28 mouse cellular contexts compared by ENCODE assay signal in the genomic region with DNA sequence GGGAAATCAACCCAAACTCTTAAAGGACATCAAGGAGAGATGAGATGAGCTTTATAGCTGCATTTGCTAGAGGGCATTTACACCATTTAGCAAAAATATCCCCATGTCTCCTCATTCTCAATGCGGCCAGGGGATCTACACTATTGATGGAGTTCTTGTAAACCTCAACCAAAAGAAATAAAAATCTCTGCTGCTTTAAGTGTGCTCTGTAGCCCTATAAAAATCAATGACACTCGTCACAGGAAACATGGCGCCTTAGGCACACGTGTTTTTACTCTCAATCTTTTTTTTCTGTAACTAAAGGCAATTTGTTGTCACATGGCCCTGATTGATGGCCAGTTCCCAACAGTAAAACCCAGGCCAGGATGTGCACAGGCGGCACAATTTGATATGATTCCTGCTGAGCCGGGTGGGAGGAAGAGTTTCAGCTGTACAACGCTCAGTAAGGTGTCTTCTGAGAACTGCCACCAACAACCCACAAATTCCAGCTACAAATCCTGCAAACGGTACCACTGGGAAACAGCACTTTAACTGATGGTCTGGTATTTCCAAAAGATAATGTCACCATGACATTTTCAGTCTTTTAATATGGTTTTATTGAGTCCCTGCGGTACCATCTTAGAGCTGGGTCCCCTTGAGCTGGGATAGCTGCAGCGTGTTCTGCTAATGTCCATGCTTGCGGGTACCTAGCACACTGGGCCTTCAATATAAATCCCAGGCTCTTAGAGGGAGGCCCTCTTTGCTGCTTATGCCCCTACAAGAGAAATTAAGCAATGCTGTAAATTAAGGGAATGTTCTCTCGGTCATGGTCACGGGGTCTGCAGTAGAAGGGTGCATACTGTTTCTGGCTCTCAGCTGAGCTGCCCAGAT.
A peak's percentile ranks its signal among the peaks of the same experiment; 100 is the strongest.
DNase-seq lines count a peak whose midpoint lies in the region; ATAC-seq lines count a peak whose summit lies in the region.
"Had no signal": no experiment of that assay in that cellular context is flagged by ENCODE, and none has a peak within 500 bp of the region (broad histone marks: within the 10 kb centered on the region; RNA-seq: fewer than 3 reads in every experiment).

No protein-coding gene starts in this region.

- WGBS in midbrain, embryonic 14.5 days: 89% methylated on average over 13 of the region's 13 CpGs
- 91% methylated on average over 13 of the region's 13 CpGs for WGBS in midbrain, embryonic 11.5 days
- 70% methylated on average over 13 of the region's 13 CpGs for WGBS in neural tube, embryonic 12.5 days

- H3K27me3 ChIP-seq in midbrain, embryonic 14.5 days (ENCODE audit: control insufficient read depth, insufficient read depth, low read length): no peaks in the 10 kb centered on the region
- H3K27me3 ChIP-seq in midbrain, embryonic 11.5 days (ENCODE audit: control insufficient read depth, insufficient read depth, low read length): no peaks in the 10 kb centered on the region
- no peaks in the 10 kb centered on the region for H3K27me3 ChIP-seq in neural tube, embryonic 12.5 days (replicated peaks)
- H3K27me3 ChIP-seq: hindbrain, embryonic 13.5 days; kidney, embryonic 15.5 days had no signal

- H3K9ac ChIP-seq in midbrain, embryonic 14.5 days (replicated peaks; ENCODE audit: low read length): no peak overlapping the region
- H3K9ac ChIP-seq in midbrain, embryonic 11.5 days (ENCODE audit: low read length): no peak overlapping the region
- H3K9ac ChIP-seq in neural tube, embryonic 12.5 days: no peak overlapping the region
- H3K9ac ChIP-seq: hindbrain, embryonic 13.5 days; kidney, embryonic 15.5 days; liver, embryonic 14.5 days had no signal

- H3K9me3 ChIP-seq in midbrain, embryonic 14.5 days (ENCODE audit: control insufficient read depth, low read length): no peaks in the 10 kb centered on the region
- no peaks in the 10 kb centered on the region for H3K9me3 ChIP-seq in midbrain, embryonic 11.5 days (ENCODE audit: control insufficient read depth, low read length)
- H3K9me3 ChIP-seq in neural tube, embryonic 12.5 days: no peaks in the 10 kb centered on the region
- H3K9me3 ChIP-seq: hindbrain, embryonic 13.5 days; kidney, embryonic 15.5 days had no signal

- H3K27ac ChIP-seq in midbrain, embryonic 14.5 days (replicated peaks; ENCODE audit: low read depth, low read length): no peak overlapping the region
- no peak overlapping the region for H3K27ac ChIP-seq in midbrain, embryonic 11.5 days (ENCODE audit: low read depth, low read length)
- H3K27ac ChIP-seq in neural tube, embryonic 12.5 days: no peak overlapping the region
- H3K27ac ChIP-seq: hindbrain, embryonic 13.5 days; kidney, embryonic 15.5 days; layer of hippocampus, adult 2 months; liver, embryonic 14.5 days; macrophage had no signal

- H3K36me3 ChIP-seq in midbrain, embryonic 14.5 days (ENCODE audit: control insufficient read depth, insufficient read depth, low read length): no peaks in the 10 kb centered on the region
- H3K36me3 ChIP-seq in midbrain, embryonic 11.5 days (ENCODE audit: control insufficient read depth, insufficient read depth, low read length): no peaks in the 10 kb centered on the region
- H3K36me3 ChIP-seq in neural tube, embryonic 12.5 days: no peaks in the 10 kb centered on the region
- H3K36me3 ChIP-seq: hindbrain, embryonic 13.5 days; kidney, embryonic 15.5 days had no signal

- ATAC-seq in midbrain, embryonic 14.5 days (ENCODE audit: low FRiP score, low TSS enrichment): no peak
- no peak for ATAC-seq in midbrain, embryonic 11.5 days (ENCODE audit: low FRiP score)
- peak; percentile 53; the same call in 1 of the 2 replicates for ATAC-seq in neural tube, embryonic 12.5 days (ENCODE audit: low FRiP score, low read depth)
- no peak for ATAC-seq in granulocyte monocyte progenitor cell, adult 5-6 weeks (replicated peaks; ENCODE audit: poor library complexity, severe bottlenecking)
- ATAC-seq: forebrain, embryonic 16.5 days; inflammation-experienced regulatory T-cells, adult 6 months had no signal

- H3K4me2 ChIP-seq in midbrain, embryonic 14.5 days (ENCODE audit: low read length): no peak overlapping the region
- H3K4me2 ChIP-seq in midbrain, embryonic 11.5 days: no peak overlapping the region
- H3K4me2 ChIP-seq in neural tube, embryonic 12.5 days (replicated peaks): no peak overlapping the region
- H3K4me2 ChIP-seq: heart, embryonic 11.5 days; hindbrain, embryonic 13.5 days; kidney, embryonic 15.5 days had no signal

- DNase-seq in midbrain, embryonic 14.5 days: peak; percentile 2
- DNase-seq in midbrain, embryonic 11.5 days (ENCODE audit: low spot score, missing footprints): no peak
- peak; percentile 29 for DNase-seq in forelimb bud, embryonic 11.5 days (ENCODE audit: low read depth, low spot score)
- DNase-seq in layer of hippocampus, postnatal 14 days (ENCODE audit: low spot score in 2 of 2): no peak
- DNase-seq: adrenal gland, postnatal 25 days; B cell, adult 2 months; cerebellum, adult 11-12 months; cerebellum, adult 9-11 months; gastrocnemius, postnatal 10 days; heart, adult 18-20 months; heart, postnatal 4 days; kidney, adult 11 months; kidney, postnatal 25 days; liver; lung, adult 2 months; lung, postnatal 10 days; thymus, postnatal 4 days had no signal

- no peaks in the 10 kb centered on the region for H3K4me1 ChIP-seq in midbrain, embryonic 14.5 days (ENCODE audit: control insufficient read depth, insufficient read depth, low read length)
- no peaks in the 10 kb centered on the region for H3K4me1 ChIP-seq in midbrain, embryonic 11.5 days (ENCODE audit: control insufficient read depth, insufficient read depth, low read length)
- H3K4me1 ChIP-seq in neural tube, embryonic 12.5 days: no peaks in the 10 kb centered on the region
- H3K4me1 ChIP-seq: hindbrain, embryonic 13.5 days had no signal

- H3K4me3 ChIP-seq in midbrain, embryonic 14.5 days (replicated peaks; ENCODE audit: low read depth, low read length): no peak overlapping the region
- H3K4me3 ChIP-seq in midbrain, embryonic 11.5 days (ENCODE audit: low read depth, low read length): no peak overlapping the region
- H3K4me3 ChIP-seq in neural tube, embryonic 12.5 days: no peak overlapping the region
- H3K4me3 ChIP-seq: erythroblast, embryonic 14.5 days; hindbrain, embryonic 13.5 days; kidney, embryonic 15.5 days; layer of hippocampus, adult 2 months had no signal

Comparison
In these comparisons a context has a peak if more than half of its experiments do, and no peak if none do; other contexts are left out.
1. DNase-seq: peak in midbrain, embryonic 14.5 days (single experiment) and forelimb bud, embryonic 11.5 days (single experiment); none in midbrain, embryonic 11.5 days (single experiment) and layer of hippocampus, postnatal 14 days (0 of 2).